Mouse (Mus musculus): ENCODE results near the gene Ap3d1.

- no peak for TF ChIP-seq POLR2A (IDR thresholded peaks at IDR 0.05; ENCODE audit: borderline replicate concordance, low read depth, low read length)
- no peak for TF ChIP-seq CTCF (IDR thresholded peaks at IDR 0.05; ENCODE audit: low read depth, low read length)
Measured at GRCm38 (mm10) chr10:80675405-80676197, 66.5 kb downstream of the Ap3d1 start.

Data from bone marrow macrophage, adult 2 months (primary cell).